Mouse (Mus musculus) layer of hippocampus, adult 2 months (tissue): Measurements from ENCODE around the gene Wdr83os. TPM values are rescaled to one million over a fixed set of nuclear protein-coding genes. Genes with fewer than 3 reads are reported as not detected.

ENCODE experiments used
- DNase-seq, 2 experiments: peaks; one replicate each; pipeline ENCODE4 v3.0.0; 2022; ENCODE audit warnings: low spot score in 2 of 2
- H3K27ac ChIP-seq: fragments of 200-600 bp; 2 replicates; pipeline ENCODE4 v1.8.1; 2022
- H3K4me3 ChIP-seq: fragments of 200-600 bp; 2 replicates; pipeline ENCODE4 v1.8.1; 2022; ENCODE audit warnings: mild to moderate bottlenecking
- CTCF ChIP-seq: fragments of 200-600 bp; conservative IDR thresholded peaks from 2 replicates; pipeline ENCODE4 v1.8.1; 2022; ENCODE audit warnings: antibody characterized with exemption, mild to moderate bottlenecking, moderate library complexity
- total RNA-seq, 2 experiments: library from RNA; stranded (reverse); gene quantifications; 2 replicates each; pipeline ENCODE4 v1.2.3; 2021

Wdr83os gene
- total RNA-seq, 2 experiments from 2014 or later = 60.8 to 66.3 TPM

- no peak for DNase-seq
- Histone ChIP-seq H3K27ac (no peak overlapping the region), H3K4me3 (no peak overlapping the region)
- TF ChIP-seq CTCF = no peak
These were observed 23.2 kb upstream of the Wdr83os start for GRCm38 (mm10) chr8:85057367-85057766.

DNA sequence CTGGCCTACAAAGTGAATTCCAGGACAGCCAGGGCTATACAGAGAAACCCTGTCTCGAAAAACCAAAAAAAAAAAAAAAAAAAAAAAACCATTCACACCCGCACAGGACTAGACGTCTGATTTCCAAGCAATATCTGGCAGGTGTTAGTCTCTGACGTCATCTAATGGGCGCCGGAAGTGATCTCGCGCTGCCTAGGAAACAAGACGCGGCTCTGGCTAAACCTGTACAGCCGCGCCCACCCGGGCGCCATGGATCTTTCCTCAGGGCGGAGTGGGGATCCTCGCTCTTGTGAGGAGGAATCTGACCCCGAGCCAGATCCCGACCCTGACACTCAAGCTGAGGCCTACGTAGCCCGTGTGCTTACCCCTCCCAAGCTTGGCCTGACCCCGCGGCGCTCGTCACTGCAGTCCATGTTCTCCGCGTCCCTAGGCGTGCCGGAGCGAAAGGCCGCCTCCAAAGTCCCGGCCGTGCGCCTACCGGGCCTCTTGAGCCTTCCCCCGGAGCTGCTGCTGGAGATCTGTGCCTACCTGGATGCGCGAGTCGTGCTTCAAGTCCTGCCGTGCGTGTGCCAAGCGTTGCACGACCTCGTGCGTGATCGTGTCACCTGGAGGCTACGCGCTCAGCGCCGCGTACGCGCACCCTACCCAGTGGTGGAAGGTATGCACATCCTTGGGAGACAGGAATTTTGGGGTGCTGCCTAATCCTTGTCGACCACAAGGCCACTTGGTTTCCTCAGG lies 20.5 kb upstream of the Wdr83os start, which contains the start of gene Fbxw9:
Gene Fbxw9 (plus strand): TSS at position 177 of the 738 bp plus-strand sequence.
- Histone ChIP-seq H3K27ac (peak within 1 kb of the TSS; percentile 83), H3K4me3 (peak within 1 kb of the TSS; percentile 97)
- DNase-seq = peak; percentile 91 to 92
- no peak for TF ChIP-seq CTCF

- Histone ChIP-seq H3K4me3 (no peak overlapping the region), H3K27ac (no peak overlapping the region)
- no peak for DNase-seq
- no peak for TF ChIP-seq CTCF
These were observed 17.9 kb upstream of the Wdr83os start for GRCm38 (mm10) chr8:85062603-85063002.

DNA sequence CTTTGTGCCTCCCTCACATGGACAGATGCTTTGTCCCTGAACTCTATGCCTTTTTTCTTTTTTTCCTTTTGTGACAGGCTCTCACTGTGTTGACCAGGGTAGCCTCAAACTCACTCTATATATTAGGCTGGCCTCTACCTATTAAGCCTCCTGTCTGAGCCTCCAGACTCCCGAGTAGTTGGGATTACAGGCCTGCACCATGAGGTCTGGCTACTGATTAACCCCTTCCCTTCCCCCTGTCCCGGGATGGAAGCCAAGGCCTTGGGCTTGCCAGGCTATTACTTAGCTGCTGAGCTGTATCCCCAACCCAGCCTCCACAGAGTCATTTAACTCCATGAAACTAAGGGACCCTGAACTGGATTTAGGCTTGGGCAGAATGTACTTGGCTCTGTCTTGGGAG lies 15.3 kb upstream of the Wdr83os start:
- Histone ChIP-seq H3K27ac (no peak overlapping the region), H3K4me3 (no peak overlapping the region)
- DNase-seq = no peak
- no peak for TF ChIP-seq CTCF

- no peak for TF ChIP-seq CTCF
- Histone ChIP-seq H3K27ac (no peak overlapping the region), H3K4me3 (no peak overlapping the region)
- DNase-seq = no peak
These were observed 13.4 kb upstream of the Wdr83os start for GRCm38 (mm10) chr8:85067155-85067554.

DNA sequence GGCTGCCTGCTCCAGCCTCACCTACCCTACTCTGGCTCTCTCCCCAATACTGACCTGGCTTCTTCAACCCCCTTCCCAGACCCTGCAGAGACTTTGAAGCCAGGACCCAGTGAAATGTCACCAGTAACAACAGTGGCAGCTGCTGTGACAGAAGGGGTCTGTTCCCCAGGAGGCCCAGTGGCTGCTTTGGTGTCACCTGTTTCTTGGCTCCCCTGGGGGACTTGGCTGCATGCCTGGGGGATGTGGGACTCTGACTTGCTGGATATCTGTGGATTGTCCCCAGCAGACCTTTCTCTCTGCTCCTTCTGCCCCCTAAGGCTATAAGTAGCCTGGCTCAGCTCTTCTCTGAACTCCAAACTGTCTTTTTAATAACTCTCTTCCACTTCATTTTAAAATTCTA lies 12.6 kb upstream of the Wdr83os start, which contains the start of gene Gm5741:
Gene Gm5741 (minus strand): TSS at position 1 of the 400 bp plus-strand sequence.
- TF ChIP-seq CTCF = no peak
- no peak within 1 kb of the TSS for H3K27ac ChIP-seq
- no peak for DNase-seq
- H3K4me3 ChIP-seq = no peak within 1 kb of the TSS

DNA sequence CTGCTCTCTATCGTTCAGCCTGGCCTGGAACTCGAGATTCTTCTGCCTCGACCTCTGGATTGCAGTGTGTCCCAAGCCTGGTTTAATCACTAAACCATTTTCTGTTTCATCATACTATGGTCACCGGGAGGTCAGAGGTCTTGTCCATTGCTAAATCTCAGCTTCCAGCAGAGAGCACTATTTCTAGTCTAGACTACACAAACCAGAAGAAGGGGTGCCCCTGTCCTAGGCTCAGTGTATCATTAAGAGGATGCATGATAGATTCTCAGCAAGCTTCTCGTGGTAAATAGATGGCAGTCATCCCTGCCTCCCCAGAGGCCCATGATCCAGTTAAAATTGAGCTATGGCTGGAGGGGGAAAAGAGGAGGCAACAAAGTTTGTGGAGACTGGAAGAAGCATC lies 9.5 kb upstream of the Wdr83os start:
- H3K27ac ChIP-seq = peak overlapping the region; percentile 93
- TF ChIP-seq CTCF = no peak
- H3K4me3 ChIP-seq = peak overlapping the region; percentile 92
- DNase-seq = no peak

- peak within 1 kb of the TSS; percentile 93 for H3K27ac ChIP-seq
- peak; percentile 43 for TF ChIP-seq CTCF
- H3K4me3 ChIP-seq = peak within 1 kb of the TSS; percentile 92
- peak; percentile 88 to 92 for DNase-seq
These were observed 8.8 kb upstream of the Wdr83os start, which contains the start of gene Dhps for GRCm38 (mm10) chr8:85071514-85072281. Gene Dhps (plus strand): TSS chr8:85071757.

- H3K4me3 ChIP-seq = peak overlapping the region; percentile 92
- peak overlapping the region; percentile 93 for H3K27ac ChIP-seq
- no peak for DNase-seq
- no peak for TF ChIP-seq CTCF
These were observed 8.1 kb upstream of the Wdr83os start for GRCm38 (mm10) chr8:85072364-85072929.

- H3K4me3 ChIP-seq = no peak overlapping the region
- DNase-seq = no peak
- H3K27ac ChIP-seq = 0 out of 2 replicates have a peak overlapping the region, but pooled peaks have one; percentile 1
- TF ChIP-seq CTCF = no peak
These were observed 7.4 kb upstream of the Wdr83os start for GRCm38 (mm10) chr8:85073041-85073612.

GRCm38 (mm10) chr8:85074167-85074566 lies 6.4 kb upstream of the Wdr83os start:
- Histone ChIP-seq H3K4me3 (no peak overlapping the region), H3K27ac (no peak overlapping the region)
- no peak for TF ChIP-seq CTCF
- DNase-seq = no peak

DNA sequence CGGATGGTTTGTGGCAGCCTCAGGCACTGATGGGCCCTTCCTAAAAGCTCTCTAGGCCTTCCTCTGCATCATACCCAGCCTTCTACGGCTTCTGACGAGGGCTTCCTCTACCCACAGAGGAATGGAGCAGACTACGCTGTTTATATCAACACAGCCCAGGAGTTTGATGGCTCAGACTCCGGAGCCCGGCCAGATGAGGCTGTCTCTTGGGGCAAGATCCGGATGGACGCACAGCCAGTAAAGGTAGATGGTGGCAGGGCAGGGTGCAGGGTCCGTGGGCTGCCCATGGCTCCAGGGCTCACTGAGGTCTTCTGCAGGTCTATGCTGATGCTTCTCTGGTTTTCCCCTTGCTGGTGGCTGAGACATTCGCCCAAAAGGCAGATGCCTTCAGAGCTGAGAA lies 5.9 kb upstream of the Wdr83os start:
- H3K4me3 ChIP-seq = no peak overlapping the region
- DNase-seq = no peak
- no peak overlapping the region for H3K27ac ChIP-seq
- no peak for TF ChIP-seq CTCF

DNA sequence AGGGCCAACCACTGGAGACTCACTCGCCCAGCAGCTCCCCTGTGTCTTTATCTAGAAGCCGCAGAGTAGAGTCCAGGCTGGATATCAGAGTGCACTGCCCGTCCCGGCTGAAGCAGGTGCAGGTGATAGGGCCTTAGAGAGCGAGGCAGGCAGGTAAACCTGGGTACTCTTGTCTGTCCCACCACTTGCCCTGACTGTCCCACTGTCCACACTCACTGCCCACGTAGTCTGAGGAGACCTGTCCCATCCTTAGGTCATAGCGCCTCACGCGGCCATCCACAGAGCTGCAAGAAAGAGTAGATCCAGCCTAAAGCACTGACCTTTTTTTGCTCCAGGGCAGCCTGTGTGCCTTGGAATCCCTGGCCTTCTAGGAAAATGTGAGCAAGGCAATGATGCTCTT lies 4.5 kb upstream of the Wdr83os start:
- peak; percentile 73 for TF ChIP-seq CTCF
- DNase-seq = peak in 1 of 2 experiments; percentile 56
- Histone ChIP-seq H3K27ac (no peak overlapping the region), H3K4me3 (no peak overlapping the region)
